Mouse (Mus musculus) hindbrain, embryonic 13.5 days (tissue): Measurements from ENCODE around the gene Dpm2. TPM values are rescaled to one million over a fixed set of nuclear protein-coding genes. Genes with fewer than 3 reads are reported as not detected.

ENCODE experiments used
- ATAC-seq: fragments of 200-750 bp; cut with Nextera tagmentation; 2 replicates; pipeline ENCODE4 v1.8.0; 2017; ENCODE audit warnings: moderate TSS enrichment; ENCODE audit not compliant: low FRiP score
- H3K27ac ChIP-seq: fragments of 300-500 bp; sonication (generic); 2 replicates; pipeline ENCODE4 v1.5.1; 2015; ENCODE audit warnings: inconsistent platforms, mild to moderate bottlenecking, moderate library complexity
- H3K27me3 ChIP-seq: fragments of 300-500 bp; sonication (generic); 2 replicates; pipeline ENCODE4 v1.6.1; 2015; ENCODE audit warnings: mild to moderate bottlenecking, inconsistent platforms
- H3K36me3 ChIP-seq: fragments of 300-500 bp; sonication (generic); 2 replicates; pipeline ENCODE4 v1.6.1; 2015; ENCODE audit warnings: mild to moderate bottlenecking, inconsistent platforms
- H3K4me1 ChIP-seq: fragments of 300-500 bp; sonication (generic); replicated peaks from 2 replicates; pipeline ENCODE4 v1.6.1; 2015; ENCODE audit warnings: inconsistent platforms
- H3K4me2 ChIP-seq: fragments of 300-500 bp; sonication (generic); 2 replicates; pipeline ENCODE4 v1.6.1; 2015; ENCODE audit warnings: inconsistent platforms, mild to moderate bottlenecking, moderate library complexity
- H3K4me3 ChIP-seq: fragments of 300-500 bp; sonication (generic); 2 replicates; pipeline ENCODE4 v1.5.1; 2015; ENCODE audit warnings: mild to moderate bottlenecking, inconsistent platforms
- H3K9ac ChIP-seq: fragments of 300-500 bp; sonication (generic); 2 replicates; pipeline ENCODE4 v1.6.1; 2015; ENCODE audit warnings: mild to moderate bottlenecking, inconsistent platforms
- H3K9me3 ChIP-seq: fragments of 300-500 bp; sonication (generic); 2 replicates; pipeline ENCODE4 v1.6.1; 2016; ENCODE audit warnings: inconsistent platforms
- WGBS: fragments of 180-500 bp; shearing (Covaris S2); methylation state at CpG from one replicate; pipeline ENCODE4 v1.1.7; 2015; 5-methylcytosine and 5-hydroxymethylcytosine counted together
- polyA plus RNA-seq: library from polyadenylated mRNA; unstranded; fragments of >200 nt; fragmentation: Nextera tagmentation; extraction: Ambion mirVana; gene quantifications from 2 replicates; pipeline ENCODE4 v1.2.1, GENCODE M21; 2015

Gene Dpm2
- polyA plus RNA-seq, 1 experiment from 2014 or later: 145 TPM

- no peak for ATAC-seq
- H3K9ac ChIP-seq: no peak overlapping the region
- H3K9me3 ChIP-seq: no peaks in the 10 kb centered on the region
- no peak overlapping the region for H3K4me3 ChIP-seq
- H3K4me2 ChIP-seq: no peak overlapping the region
- 91% methylated on average over 9 of the region's 9 CpGs for WGBS
- peaks cover 6% of the 10 kb centered on the region; the same call in 1 of the 2 replicates for H3K36me3 ChIP-seq
- peaks cover 18% of the 10 kb centered on the region; the same call in 1 of the 2 replicates for H3K4me1 ChIP-seq
- no peaks in the 10 kb centered on the region for H3K27me3 ChIP-seq
- no peak overlapping the region for H3K27ac ChIP-seq
Observed at GRCm38 (mm10) chr2:32549171-32549570, 21.5 kb upstream of the Dpm2 start.

DNA sequence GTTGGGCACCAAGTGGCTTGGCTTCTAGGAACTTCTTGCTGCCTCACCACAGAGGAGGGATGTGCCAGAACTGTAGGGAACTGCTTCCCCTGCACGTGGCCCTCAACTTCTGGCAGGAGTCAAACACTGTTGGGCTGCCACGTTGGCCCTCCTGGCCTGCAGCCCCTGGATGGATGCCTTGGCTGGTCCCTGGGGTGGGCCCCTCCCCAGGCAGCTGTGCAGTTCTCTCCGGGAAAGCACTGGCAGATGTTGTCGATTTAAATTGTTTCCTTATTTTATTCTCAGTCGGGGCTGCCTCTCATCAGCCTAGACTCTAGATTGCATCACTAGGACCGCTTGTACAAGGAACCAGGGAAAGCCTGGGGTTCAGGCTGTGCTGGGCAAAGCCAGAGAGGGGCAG is 20.9 kb upstream of the Dpm2 start:
- H3K36me3 ChIP-seq: peaks cover 6% of the 10 kb centered on the region; the same call in 1 of the 2 replicates
- H3K4me1 ChIP-seq: peaks cover 18% of the 10 kb centered on the region; the same call in 1 of the 2 replicates
- no peak overlapping the region for H3K27ac ChIP-seq
- 79% methylated on average over 6 of the region's 6 CpGs for WGBS
- no peak for ATAC-seq
- H3K4me3 ChIP-seq: no peak overlapping the region
- H3K4me2 ChIP-seq: no peak overlapping the region
- no peaks in the 10 kb centered on the region for H3K9me3 ChIP-seq
- no peak overlapping the region for H3K9ac ChIP-seq
- H3K27me3 ChIP-seq: no peaks in the 10 kb centered on the region

- no peaks in the 10 kb centered on the region for H3K27me3 ChIP-seq
- WGBS: 89% methylated on average over 5 of the region's 5 CpGs
- no peak overlapping the region for H3K27ac ChIP-seq
- 0 out of 2 replicates have a peak overlapping the region, but pooled peaks have one; percentile 19 for H3K9ac ChIP-seq
- H3K4me3 ChIP-seq: no peak overlapping the region
- H3K9me3 ChIP-seq: no peaks in the 10 kb centered on the region
- H3K4me1 ChIP-seq: peaks cover 31% of the 10 kb centered on the region
- H3K36me3 ChIP-seq: peaks cover 6% of the 10 kb centered on the region; the same call in 1 of the 2 replicates
- no peak overlapping the region for H3K4me2 ChIP-seq
- no peak for ATAC-seq
Observed at GRCm38 (mm10) chr2:32551236-32551635, 19.4 kb upstream of the Dpm2 start.

DNA sequence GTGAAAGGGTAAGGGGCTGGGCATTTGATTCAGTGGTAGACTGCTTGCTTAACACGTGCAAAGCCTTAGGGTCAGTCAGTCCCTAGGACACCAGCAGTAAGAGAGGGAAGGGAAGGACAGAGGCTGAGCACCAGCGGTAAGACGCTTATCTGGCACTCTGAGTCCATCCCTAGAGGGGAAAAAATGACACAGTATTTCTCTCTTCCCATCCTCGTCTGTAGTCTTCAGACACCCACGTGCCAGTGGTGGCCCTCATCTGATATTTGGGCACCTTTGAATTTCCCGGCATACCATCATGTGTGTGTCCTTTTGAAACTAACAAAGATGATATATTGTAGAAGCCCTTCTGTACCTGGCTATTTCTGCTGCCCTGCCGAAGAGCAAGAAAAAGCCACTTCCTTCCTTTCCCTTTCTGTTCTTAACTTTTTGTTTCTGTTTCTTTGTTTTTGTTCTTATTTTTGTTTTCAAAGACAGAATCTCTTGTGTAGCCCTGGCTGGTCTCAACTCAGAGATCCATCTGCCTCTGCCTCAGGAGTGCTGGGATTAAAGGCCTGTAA is 17.0 kb upstream of the Dpm2 start:
- WGBS: 72% methylated on average over 7 of the region's 7 CpGs
- Histone ChIP-seq H3K36me3 (peaks cover 6% of the 10 kb centered on the region; the same call in 1 of the 2 replicates), H3K27ac (no peak overlapping the region), H3K9ac (no peak overlapping the region), H3K27me3 (no peaks in the 10 kb centered on the region), H3K4me2 (no peak overlapping the region), H3K4me3 (no peak overlapping the region), H3K4me1 (peaks cover 50% of the 10 kb centered on the region), H3K9me3 (no peaks in the 10 kb centered on the region)
- ATAC-seq: no peak

- 40% methylated on average over 4 of the region's 4 CpGs for WGBS
- H3K36me3 ChIP-seq: no peaks in the 10 kb centered on the region
- no peaks in the 10 kb centered on the region for H3K9me3 ChIP-seq
- H3K9ac ChIP-seq: peak overlapping the region; percentile 49; the same call in 1 of the 2 replicates
- H3K27ac ChIP-seq: peak overlapping the region; percentile 72
- H3K4me3 ChIP-seq: no peak overlapping the region
- no peak for ATAC-seq
- peaks cover 61% of the 10 kb centered on the region for H3K4me1 ChIP-seq
- H3K27me3 ChIP-seq: no peaks in the 10 kb centered on the region
- H3K4me2 ChIP-seq: no peak overlapping the region
Observed at GRCm38 (mm10) chr2:32555484-32555883, 15.2 kb upstream of the Dpm2 start.

DNA sequence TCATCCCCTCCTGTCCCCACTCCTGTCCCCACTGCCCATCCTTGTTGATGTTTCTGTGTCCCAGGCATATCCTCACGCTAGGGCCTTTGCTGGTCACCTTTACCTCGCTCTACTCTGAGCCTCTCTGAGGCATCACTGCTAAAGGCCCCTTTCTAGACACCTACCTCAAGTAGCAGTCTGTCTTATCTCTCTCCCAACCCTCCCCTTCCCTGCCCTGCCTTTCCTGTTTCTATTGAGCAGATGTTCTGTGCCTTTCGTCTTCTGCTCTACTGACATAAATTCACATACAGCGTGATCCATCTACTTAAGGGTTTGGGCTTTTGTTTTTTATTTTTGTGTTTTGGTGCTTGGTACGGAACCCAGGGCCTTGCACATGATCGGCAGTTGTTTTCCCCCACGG is 14.6 kb upstream of the Dpm2 start:
- 66% methylated on average over 7 of the region's 7 CpGs for WGBS
- H3K9ac ChIP-seq: peak overlapping the region; percentile 49; the same call in 1 of the 2 replicates

GRCm38 (mm10) chr2:32559570-32559969 is 11.1 kb upstream of the Dpm2 start:
- H3K36me3 ChIP-seq: peaks cover 30% of the 10 kb centered on the region
- peak overlapping the region; percentile 49; the same call in 1 of the 2 replicates for H3K9ac ChIP-seq
- peak; percentile 84 for ATAC-seq
- peak overlapping the region; percentile 19; the same call in 1 of the 2 replicates for H3K4me2 ChIP-seq
- no peaks in the 10 kb centered on the region for H3K9me3 ChIP-seq
- H3K27me3 ChIP-seq: no peaks in the 10 kb centered on the region
- 10% methylated on average over 5 of the region's 5 CpGs for WGBS
- no peak overlapping the region for H3K4me3 ChIP-seq
- peaks cover 60% of the 10 kb centered on the region for H3K4me1 ChIP-seq
- H3K27ac ChIP-seq: peak overlapping the region; percentile 84

More for the DNA sequence above, 14.6 kb upstream of the Dpm2 start:
- Histone ChIP-seq H3K27ac (peak overlapping the region; percentile 72), H3K4me1 (peaks cover 65% of the 10 kb centered on the region), H3K9me3 (no peaks in the 10 kb centered on the region), H3K36me3 (no peaks in the 10 kb centered on the region), H3K4me2 (no peak overlapping the region), H3K4me3 (no peak overlapping the region), H3K27me3 (no peaks in the 10 kb centered on the region)
- ATAC-seq: no peak

DNA sequence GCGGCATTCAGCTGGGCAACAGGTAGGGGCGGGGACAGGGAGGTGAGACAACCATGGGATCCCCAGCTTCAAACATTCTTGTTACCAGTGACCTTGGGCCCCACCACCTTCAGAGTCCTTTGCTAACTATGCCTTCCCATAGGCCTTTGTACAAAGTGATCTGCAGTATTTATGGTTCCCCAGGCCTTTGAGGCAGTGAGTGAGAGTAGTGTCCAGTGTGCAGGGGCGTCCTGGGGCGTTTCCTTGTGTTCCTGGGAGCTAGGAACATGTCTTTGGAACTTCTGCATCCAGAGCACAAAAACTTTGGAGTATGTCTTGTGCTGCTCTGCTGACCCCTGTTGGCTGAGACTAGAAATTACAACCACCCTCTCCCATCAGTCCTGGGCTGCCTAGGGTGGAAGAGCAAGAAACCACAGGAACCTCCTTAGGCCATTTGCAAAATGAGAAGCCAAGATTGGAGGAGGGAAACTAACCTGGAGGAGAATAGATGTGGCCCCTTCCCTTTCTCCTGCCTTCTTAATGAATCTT is 4.1 kb upstream of the Dpm2 start:
- Histone ChIP-seq H3K27ac (0 out of 2 replicates have a peak overlapping the region, but pooled peaks have one; percentile 30), H3K4me2 (no peak overlapping the region), H3K27me3 (no peaks in the 10 kb centered on the region), H3K9me3 (no peaks in the 10 kb centered on the region), H3K4me1 (peaks cover 6% of the 10 kb centered on the region), H3K36me3 (peaks cover 71% of the 10 kb centered on the region), H3K9ac (no peak overlapping the region), H3K4me3 (no peak overlapping the region)
- WGBS: 49% methylated on average over 4 of the region's 4 CpGs
- no peak for ATAC-seq

DNA sequence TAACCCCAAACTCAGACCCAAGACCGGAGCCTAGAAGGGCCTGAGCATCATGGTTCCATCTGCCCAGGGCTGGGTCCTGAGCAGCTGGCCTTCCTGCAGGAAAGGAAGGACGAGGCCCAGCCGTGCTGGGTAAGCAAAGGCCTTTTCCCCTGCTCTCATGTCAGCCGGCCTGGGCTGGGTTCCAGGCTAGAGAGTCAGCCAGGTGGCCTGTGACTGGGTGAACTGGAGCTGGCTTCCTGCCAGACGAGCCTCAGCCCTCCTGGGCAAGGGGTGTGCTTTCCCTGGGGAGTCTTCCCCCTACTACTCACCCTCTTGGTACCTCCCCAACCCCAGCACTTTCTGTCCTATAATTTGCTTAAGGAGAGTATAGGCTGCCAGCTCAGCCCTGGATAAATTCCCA is 2.5 kb upstream of the Dpm2 start:
- H3K9ac ChIP-seq: 0 out of 2 replicates have a peak overlapping the region, but pooled peaks have one; percentile 9
- H3K4me3 ChIP-seq: no peak overlapping the region
- H3K36me3 ChIP-seq: peaks cover 65% of the 10 kb centered on the region
- ATAC-seq: no peak
- H3K4me1 ChIP-seq: peaks cover 15% of the 10 kb centered on the region
- no peak overlapping the region for H3K27ac ChIP-seq
- WGBS: 75% methylated on average over 5 of the region's 5 CpGs
- no peak overlapping the region for H3K4me2 ChIP-seq
- H3K9me3 ChIP-seq: no peaks in the 10 kb centered on the region
- H3K27me3 ChIP-seq: no peaks in the 10 kb centered on the region

DNA sequence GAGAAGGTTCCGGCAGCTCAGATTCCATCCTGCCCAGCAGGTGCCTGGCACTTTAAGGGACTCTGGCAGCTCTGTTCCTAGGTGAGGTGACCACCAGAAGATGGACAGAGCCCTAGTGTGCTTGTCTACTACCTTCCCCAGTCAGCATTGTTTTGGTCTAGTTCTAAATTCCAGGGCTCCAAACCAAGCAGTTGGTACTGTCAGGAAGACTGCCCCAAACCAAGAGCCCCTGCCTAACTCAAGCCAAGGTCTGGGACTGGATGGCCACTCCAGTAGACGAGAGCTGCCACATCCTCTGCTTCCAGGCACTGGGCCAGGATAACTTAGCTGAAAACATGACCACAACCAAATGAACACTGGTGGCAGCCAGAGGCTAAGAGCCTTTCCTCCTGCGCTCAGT is 1.7 kb upstream of the Dpm2 start:
- Histone ChIP-seq H3K4me2 (no peak overlapping the region), H3K36me3 (peaks cover 61% of the 10 kb centered on the region), H3K4me3 (no peak overlapping the region), H3K27me3 (no peaks in the 10 kb centered on the region), H3K9ac (no peak overlapping the region), H3K27ac (no peak overlapping the region), H3K9me3 (no peaks in the 10 kb centered on the region), H3K4me1 (peaks cover 15% of the 10 kb centered on the region)
- no peak for ATAC-seq
- 90% methylated on average over 3 of the region's 3 CpGs for WGBS

GRCm38 (mm10) chr2:32572196-32572595 is 1.5 kb downstream of the Dpm2 start:
- no peak for ATAC-seq
- peak overlapping the region; percentile 93; the same call in 1 of the 2 replicates for H3K4me2 ChIP-seq
- no peak overlapping the region for H3K4me3 ChIP-seq
- no peak overlapping the region for H3K27ac ChIP-seq
- H3K9me3 ChIP-seq: no peaks in the 10 kb centered on the region
- WGBS: 92% methylated on average over 11 of the region's 11 CpGs
- H3K9ac ChIP-seq: no peak overlapping the region
- peaks cover 31% of the 10 kb centered on the region for H3K36me3 ChIP-seq
- H3K4me1 ChIP-seq: peaks cover 31% of the 10 kb centered on the region
- peaks cover 11% of the 10 kb centered on the region for H3K27me3 ChIP-seq

- H3K9ac ChIP-seq: peak within 1 kb of the TSS; percentile 76
- peak within 1 kb of the TSS; percentile 40; the same call in 1 of the 2 replicates for H3K27ac ChIP-seq
- H3K4me3 ChIP-seq: peak within 1 kb of the TSS; percentile 47
- peaks cover 11% of the 10 kb centered on the region for H3K36me3 ChIP-seq
- peaks cover 31% of the 10 kb centered on the region for H3K4me1 ChIP-seq
- H3K4me2 ChIP-seq: peak within 1 kb of the TSS; percentile 91
- peaks cover 34% of the 10 kb centered on the region for H3K27me3 ChIP-seq
- ATAC-seq: no peak
- WGBS: 79% methylated on average over 6 of the region's 6 CpGs
- H3K9me3 ChIP-seq: no peaks in the 10 kb centered on the region
Observed at GRCm38 (mm10) chr2:32574497-32574896, 3.8 kb downstream of the Dpm2 start, which contains the start of gene Pip5kl1. Gene Pip5kl1 (plus strand): TSS chr2:32574797.
